Mouse (Mus musculus) limb, embryonic 13.5 days (tissue): Measurements from ENCODE around the gene Cnot6l. TPM values are rescaled to one million over a fixed set of nuclear protein-coding genes. Genes with fewer than 3 reads are reported as not detected.

Source experiments
- ATAC-seq: fragments of 200-750 bp; cut with Nextera tagmentation; 2 replicates; pipeline ENCODE4 v1.8.0; 2017; ENCODE audit warnings: low read depth, moderate number of reproducible peaks, moderate TSS enrichment; ENCODE audit not compliant: low FRiP score
- H3K27ac ChIP-seq: fragments of 300-500 bp; sonication (generic); 2 replicates; pipeline ENCODE4 v1.5.1; 2015; ENCODE audit warnings: inconsistent platforms, mild to moderate bottlenecking, moderate library complexity
- H3K27me3 ChIP-seq: fragments of 300-500 bp; sonication (generic); 2 replicates; pipeline ENCODE4 v1.6.1; 2015; ENCODE audit warnings: mild to moderate bottlenecking, inconsistent platforms
- H3K36me3 ChIP-seq: fragments of 300-500 bp; sonication (generic); 2 replicates; pipeline ENCODE4 v1.6.1; 2015; ENCODE audit warnings: inconsistent platforms, mild to moderate bottlenecking, moderate library complexity
- H3K4me1 ChIP-seq: fragments of 300-500 bp; sonication (generic); 2 replicates; pipeline ENCODE4 v1.6.1; 2015; ENCODE audit warnings: inconsistent platforms
- H3K4me2 ChIP-seq: fragments of 300-500 bp; sonication (generic); replicated peaks from 2 replicates; pipeline ENCODE4 v1.6.1; 2015; ENCODE audit warnings: inconsistent platforms, mild to moderate bottlenecking, moderate library complexity
- H3K4me3 ChIP-seq: fragments of 300-500 bp; sonication (generic); 2 replicates; pipeline ENCODE4 v1.5.1; 2015; ENCODE audit warnings: moderate library complexity, mild to moderate bottlenecking, inconsistent platforms
- H3K9ac ChIP-seq: fragments of 300-500 bp; sonication (generic); 2 replicates; pipeline ENCODE4 v1.6.1; 2015; ENCODE audit warnings: mild to moderate bottlenecking, inconsistent platforms
- H3K9me3 ChIP-seq: fragments of 300-500 bp; sonication (generic); 2 replicates; pipeline ENCODE4 v1.6.1; 2016; ENCODE audit warnings: inconsistent platforms
- whole genome bisulfite sequencing: fragments of 180-500 bp; shearing (Covaris S2); methylation state at CpG from one replicate; pipeline ENCODE4 v1.1.7; 2015; 5-methylcytosine and 5-hydroxymethylcytosine counted together
- polyA plus RNA-seq: library from polyadenylated mRNA; unstranded; fragments of >200 nt; fragmentation: Nextera tagmentation; extraction: Ambion mirVana; gene quantifications from 2 replicates; pipeline ENCODE4 v1.2.1, GENCODE M21; 2015

The Cnot6l gene
- polyA plus RNA-seq, 1 experiment from 2014 or later: 23.3 TPM

DNA sequence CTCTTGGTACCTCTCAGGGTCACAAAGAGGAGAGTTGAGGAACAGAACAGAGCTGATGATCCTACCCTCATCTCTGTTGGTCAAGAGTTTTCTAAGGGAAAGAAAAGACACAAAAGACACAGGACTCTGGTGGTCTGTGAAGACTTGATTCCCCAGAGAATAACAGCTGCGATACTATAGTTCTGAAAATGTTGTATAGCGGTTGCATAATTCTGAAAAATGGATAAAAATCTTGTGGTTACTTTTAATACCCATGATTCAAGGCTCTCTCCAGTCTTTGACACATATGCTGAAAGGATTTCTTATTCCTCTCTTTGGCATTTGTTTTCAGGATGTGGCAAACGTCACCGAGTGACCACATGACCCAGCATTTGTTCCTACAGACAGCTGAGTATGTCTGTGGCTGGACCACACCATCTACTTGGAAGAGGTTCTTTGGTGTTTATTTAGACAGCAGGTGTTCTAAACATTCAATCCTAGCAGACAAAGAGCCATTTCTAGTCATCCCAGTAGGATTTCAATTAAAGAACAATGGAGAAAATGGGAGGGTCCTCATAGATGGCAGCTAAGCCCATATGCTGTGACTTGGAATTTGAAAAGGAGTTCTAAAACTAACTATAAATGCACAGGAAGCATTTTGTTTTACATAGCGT is 124.7 kb downstream of the Cnot6l start:
- 83% methylated on average over 5 of the region's 5 CpGs for WGBS
- H3K27ac ChIP-seq: no peak overlapping the region
- ATAC-seq: peak; percentile 54; the same call in 1 of the 2 replicates
- H3K9ac ChIP-seq: no peak overlapping the region
- H3K27me3 ChIP-seq: no peaks in the 10 kb centered on the region
- H3K9me3 ChIP-seq: no peaks in the 10 kb centered on the region
- H3K4me2 ChIP-seq: no peak overlapping the region
- H3K4me3 ChIP-seq: no peak overlapping the region
- peaks cover 3% of the 10 kb centered on the region; the same call in 1 of the 2 replicates for H3K4me1 ChIP-seq
- no peaks in the 10 kb centered on the region for H3K36me3 ChIP-seq

DNA sequence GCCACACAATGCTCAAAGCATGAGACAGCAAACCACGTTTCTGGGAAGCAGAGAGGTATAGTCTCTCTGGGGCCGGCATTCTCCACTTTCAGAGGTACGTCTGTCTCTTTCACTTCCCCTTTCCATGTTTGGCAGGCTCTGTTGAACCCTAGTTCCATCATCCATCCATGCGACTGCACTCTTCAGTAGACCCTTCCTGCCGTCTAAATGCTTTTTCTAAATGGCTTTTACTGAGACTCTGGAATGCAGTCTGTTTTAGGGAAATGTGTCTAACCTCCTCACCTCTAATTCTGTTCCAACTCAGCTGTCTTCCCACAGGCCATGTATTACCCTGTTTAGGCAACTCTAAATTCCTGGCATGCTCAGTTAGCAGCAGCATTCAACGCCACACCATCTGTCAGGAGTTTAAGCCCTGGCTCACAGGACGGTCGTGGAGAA is 126.3 kb downstream of the Cnot6l start:
- 37% methylated on average over 8 of the region's 8 CpGs for WGBS
- ATAC-seq: peak; percentile 67
- H3K4me3 ChIP-seq: no peak overlapping the region
- H3K9ac ChIP-seq: no peak overlapping the region
- peaks cover 3% of the 10 kb centered on the region; the same call in 1 of the 2 replicates for H3K4me1 ChIP-seq
- H3K27me3 ChIP-seq: no peaks in the 10 kb centered on the region
- no peaks in the 10 kb centered on the region for H3K36me3 ChIP-seq
- no peaks in the 10 kb centered on the region for H3K9me3 ChIP-seq
- no peak overlapping the region for H3K4me2 ChIP-seq
- H3K27ac ChIP-seq: peak overlapping the region; percentile 39; the same call in 1 of the 2 replicates

- H3K4me3 ChIP-seq: no peak overlapping the region
- WGBS: 71% methylated on average over 7 of the region's 7 CpGs
- H3K4me2 ChIP-seq: no peak overlapping the region
- H3K4me1 ChIP-seq: peaks cover 3% of the 10 kb centered on the region; the same call in 1 of the 2 replicates
- no peaks in the 10 kb centered on the region for H3K27me3 ChIP-seq
- no peak overlapping the region for H3K27ac ChIP-seq
- no peak for ATAC-seq
- no peak overlapping the region for H3K9ac ChIP-seq
- H3K9me3 ChIP-seq: no peaks in the 10 kb centered on the region
- no peaks in the 10 kb centered on the region for H3K36me3 ChIP-seq
Observed at GRCm38 (mm10) chr5:96036125-96036672, 127.8 kb downstream of the Cnot6l start.

GRCm38 (mm10) chr5:96034101-96034500 is 129.9 kb downstream of the Cnot6l start:
- Histone ChIP-seq H3K36me3 (no peaks in the 10 kb centered on the region), H3K4me2 (no peak overlapping the region)
- ATAC-seq: no peak

DNA sequence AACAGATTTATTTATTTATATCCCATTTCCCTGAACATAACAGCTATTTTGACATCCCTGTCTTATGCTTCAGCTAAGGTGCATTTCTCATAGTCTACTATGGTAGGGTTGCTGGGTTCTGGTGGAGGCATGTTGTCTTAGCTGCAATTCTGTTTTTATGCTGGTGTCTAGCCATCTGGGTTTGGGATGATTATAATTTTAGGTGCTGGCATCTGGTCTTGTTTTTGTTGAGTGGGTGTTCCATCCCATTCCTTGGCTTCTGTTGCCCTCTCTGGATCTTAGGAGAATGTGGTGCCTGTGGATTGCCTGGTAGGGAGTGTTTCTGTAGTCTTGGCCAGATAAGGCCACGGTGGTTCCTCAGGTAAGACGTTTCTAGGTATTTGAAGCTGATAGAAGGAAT is 134.2 kb downstream of the Cnot6l start:
- 82% methylated on average over 2 of the region's 2 CpGs for WGBS
- Histone ChIP-seq H3K9ac (no peak overlapping the region), H3K4me3 (no peak overlapping the region), H3K27ac (no peak overlapping the region), H3K4me1 (no peaks in the 10 kb centered on the region), H3K27me3 (no peaks in the 10 kb centered on the region), H3K4me2 (no peak overlapping the region), H3K9me3 (no peaks in the 10 kb centered on the region), H3K36me3 (no peaks in the 10 kb centered on the region)
- ATAC-seq: no peak

More at GRCm38 (mm10) chr5:96034101-96034500, 129.9 kb downstream of the Cnot6l start:
- peaks cover 3% of the 10 kb centered on the region; the same call in 1 of the 2 replicates for H3K4me1 ChIP-seq
- no peak overlapping the region for H3K4me3 ChIP-seq
- no peaks in the 10 kb centered on the region for H3K9me3 ChIP-seq
- WGBS: 26% methylated on average over 1 of the region's 1 CpGs
- H3K27ac ChIP-seq: no peak overlapping the region
- no peak overlapping the region for H3K9ac ChIP-seq
- no peaks in the 10 kb centered on the region for H3K27me3 ChIP-seq

Other genes starting within 250 kb of the Cnot6l start
- gene Cxcl13, start 207.2 kb downstream of the Cnot6l start, polyA plus RNA-seq: 1.4 and 1.7 TPM in 2 replicates
- 21.4 and 22.2 TPM in 2 replicates for gene Mrpl1, start 45.3 kb upstream of the Cnot6l start, polyA plus RNA-seq
- gene Fras1, start 209.8 kb upstream of the Cnot6l start, polyA plus RNA-seq: 20.4 and 21.8 TPM in 2 replicates